Mouse (Mus musculus) stomach, postnatal 0 days (tissue): ENCODE measurements around the gene Rbms3. TPM values are rescaled to one million over a fixed set of nuclear protein-coding genes. Genes with fewer than 3 reads are reported as not detected.

ENCODE experiments used
- ATAC-seq: fragments of 200-750 bp; cut with Nextera tagmentation; 2 replicates; pipeline ENCODE4 v1.8.0; 2017; ENCODE audit not compliant: low FRiP score, low TSS enrichment
- DNase-seq: peaks from one replicate; pipeline ENCODE4 v3.0.0-alpha.2; 2016; ENCODE audit warnings: low spot score
- H3K27ac ChIP-seq: fragments of 300-500 bp; sonication (generic); replicated peaks from 2 replicates; pipeline ENCODE4 v1.5.1; 2014; ENCODE audit warnings: mild to moderate bottlenecking, control low read depth
- H3K27me3 ChIP-seq: fragments of 300-500 bp; sonication (generic); 2 replicates; pipeline ENCODE4 v1.6.1; 2014; ENCODE audit warnings: low read length; ENCODE audit not compliant: control insufficient read depth, insufficient read depth
- H3K36me3 ChIP-seq: fragments of 300-500 bp; sonication (generic); 2 replicates; pipeline ENCODE4 v1.6.1; 2014; ENCODE audit warnings: low read length, mixed read lengths; ENCODE audit not compliant: control insufficient read depth, insufficient read depth
- H3K4me1 ChIP-seq: fragments of 300-500 bp; sonication (generic); replicated peaks from 2 replicates; pipeline ENCODE4 v1.6.1; 2014; ENCODE audit warnings: antibody characterized with exemption; ENCODE audit not compliant: control insufficient read depth, insufficient read depth
- H3K4me2 ChIP-seq: fragments of 300-500 bp; sonication (generic); replicated peaks from 2 replicates; pipeline ENCODE4 v1.6.1; 2014; ENCODE audit warnings: low read depth, mild to moderate bottlenecking, control low read depth, moderate library complexity
- H3K4me3 ChIP-seq: fragments of 300-500 bp; sonication (generic); 2 replicates; pipeline ENCODE4 v1.5.1; 2014; ENCODE audit warnings: low read depth, low read length, control low read depth
- H3K9ac ChIP-seq: fragments of 300-500 bp; sonication (generic); 2 replicates; pipeline ENCODE4 v1.6.1; 2014; ENCODE audit warnings: mild to moderate bottlenecking, low read length, control low read depth, mixed read lengths
- H3K9me3 ChIP-seq: fragments of 300-500 bp; sonication (generic); 2 replicates; pipeline ENCODE4 v1.6.1; 2016; ENCODE audit warnings: low read length; ENCODE audit not compliant: control insufficient read depth
- CTCF ChIP-seq: IDR thresholded peaks from 2 replicates; pipeline ENCODE4 v1.5.1; 2016; ENCODE audit warnings: antibody characterized with exemption, low read depth, mild to moderate bottlenecking, moderate library complexity
- EP300 ChIP-seq: optimal IDR thresholded peaks from 2 replicates; pipeline ENCODE3; 2016; ENCODE audit warnings: antibody characterized with exemption
- WGBS: fragments of 180-500 bp; shearing (Covaris S2); extraction: QIAGEN DNeasy Blood & Tissue Kit; methylation state at CpG from one replicate; pipeline ENCODE4 v1.1.7; 2014; 5-methylcytosine and 5-hydroxymethylcytosine counted together
- polyA plus RNA-seq: library from polyadenylated mRNA; unstranded; fragments of >200 nt; fragmentation: Nextera tagmentation; extraction: Ambion mirVana; gene quantifications from 2 replicates; pipeline ENCODE4 v1.2.1, GENCODE M21; 2015

Gene Rbms3
- polyA plus RNA-seq, 1 experiment from 2014 or later: 20.9 TPM

GRCm38 (mm10) chr9:116688615-116689014, 941.1 kb downstream of the Rbms3 start:
- no peaks in the 10 kb centered on the region for H3K4me1 ChIP-seq
- no peak overlapping the region for H3K4me3 ChIP-seq
- no peaks in the 10 kb centered on the region for H3K36me3 ChIP-seq
- H3K9ac ChIP-seq: no peak overlapping the region
- H3K4me2 ChIP-seq: no peak overlapping the region
- TF ChIP-seq EP300 (no peak), CTCF (no peak)
- ATAC-seq: no peak
- no peak for DNase-seq
- H3K9me3 ChIP-seq: no peaks in the 10 kb centered on the region
- no peak overlapping the region for H3K27ac ChIP-seq
- H3K27me3 ChIP-seq: no peaks in the 10 kb centered on the region
- 86% methylated on average over 4 of the region's 4 CpGs for WGBS

GRCm38 (mm10) chr9:116677142-116677541, 952.6 kb downstream of the Rbms3 start:
- no peak overlapping the region for H3K4me3 ChIP-seq
- no peak for DNase-seq
- peak; percentile 42; the same call in 1 of the 2 replicates for ATAC-seq
- H3K9me3 ChIP-seq: no peaks in the 10 kb centered on the region
- H3K4me2 ChIP-seq: no peak overlapping the region
- no peaks in the 10 kb centered on the region for H3K4me1 ChIP-seq
- no peaks in the 10 kb centered on the region for H3K27me3 ChIP-seq
- peak overlapping the region; percentile 56 for H3K27ac ChIP-seq
- no peaks in the 10 kb centered on the region for H3K36me3 ChIP-seq
- TF ChIP-seq CTCF: no peak
- no peak for TF ChIP-seq EP300
- no peak overlapping the region for H3K9ac ChIP-seq
- 46% methylated on average over 4 of the region's 4 CpGs for WGBS

GRCm38 (mm10) chr9:116676445-116676844, 953.3 kb downstream of the Rbms3 start:
- Histone ChIP-seq H3K36me3 (no peaks in the 10 kb centered on the region), H3K4me2 (no peak overlapping the region), H3K9me3 (no peaks in the 10 kb centered on the region), H3K4me3 (no peak overlapping the region), H3K27me3 (no peaks in the 10 kb centered on the region), H3K4me1 (no peaks in the 10 kb centered on the region), H3K9ac (no peak overlapping the region), H3K27ac (peak overlapping the region; percentile 56; the same call in 1 of the 2 replicates)
- peak; percentile 76 for TF ChIP-seq EP300
- TF ChIP-seq CTCF: no peak
- peak; percentile 14 for DNase-seq
- 46% methylated on average over 2 of the region's 2 CpGs for WGBS
- ATAC-seq: peak; percentile 84

GRCm38 (mm10) chr9:116674191-116674590, 955.5 kb downstream of the Rbms3 start:
- ATAC-seq: no peak
- Histone ChIP-seq H3K36me3 (no peaks in the 10 kb centered on the region), H3K27me3 (no peaks in the 10 kb centered on the region), H3K4me2 (no peak overlapping the region), H3K9me3 (no peaks in the 10 kb centered on the region), H3K4me3 (no peak overlapping the region), H3K4me1 (no peaks in the 10 kb centered on the region), H3K27ac (no peak overlapping the region), H3K9ac (no peak overlapping the region)
- 80% methylated on average over 4 of the region's 4 CpGs for WGBS
- no peak for DNase-seq
- TF ChIP-seq EP300 (no peak), CTCF (no peak)

GRCm38 (mm10) chr9:116661026-116661425, 968.7 kb downstream of the Rbms3 start:
- ATAC-seq (no peak), DNase-seq (no peak)
- no peak overlapping the region for H3K27ac ChIP-seq
- no peak overlapping the region for H3K4me2 ChIP-seq
- no peaks in the 10 kb centered on the region for H3K36me3 ChIP-seq
- TF ChIP-seq CTCF: no peak
- TF ChIP-seq EP300: no peak
- no peak overlapping the region for H3K4me3 ChIP-seq
- H3K9me3 ChIP-seq: no peaks in the 10 kb centered on the region
- no peaks in the 10 kb centered on the region for H3K4me1 ChIP-seq
- no peak overlapping the region for H3K9ac ChIP-seq
- no peaks in the 10 kb centered on the region for H3K27me3 ChIP-seq
- WGBS: 86% methylated on average over 4 of the region's 4 CpGs

- WGBS: 65% methylated on average over 1 of the region's 1 CpGs
- Histone ChIP-seq H3K9ac (no peak overlapping the region), H3K36me3 (no peaks in the 10 kb centered on the region), H3K27ac (no peak overlapping the region), H3K4me1 (no peaks in the 10 kb centered on the region), H3K27me3 (no peaks in the 10 kb centered on the region), H3K4me3 (no peak overlapping the region), H3K9me3 (no peaks in the 10 kb centered on the region), H3K4me2 (no peak overlapping the region)
- TF ChIP-seq CTCF: no peak
- no peak for TF ChIP-seq EP300
- ATAC-seq (no peak), DNase-seq (no peak)
Measured at GRCm38 (mm10) chr9:116659936-116660335, 969.8 kb downstream of the Rbms3 start.
